In genomic region chr3:131564430-131565256, GRCm38 (mm10) we compare ENCODE assay signal across 8 mouse cellular contexts. TPM values are rescaled to one million over a fixed set of nuclear protein-coding genes. Genes with fewer than 3 reads are reported as not detected.
A peak's percentile ranks its signal among the peaks of the same experiment; 100 is the strongest.
DNase-seq lines count a peak whose midpoint lies in the region; ATAC-seq and TF ChIP-seq lines count a peak whose summit lies in the region.

TSS of gene Papss1 (plus strand) at chr3:131564768.

- H3K4me2 ChIP-seq in embryonic facial prominence, embryonic 14.5 days (ENCODE audit: low read depth, low read length), result peak within 1 kb of the TSS; percentile 70
- peak within 1 kb of the TSS; percentile 78 for H3K4me2 ChIP-seq in limb, embryonic 13.5 days (replicated peaks)
- H3K4me2 ChIP-seq in midbrain, embryonic 16.5 days (ENCODE audit: low read length), result peak within 1 kb of the TSS; percentile 85

- H3K36me3 ChIP-seq in embryonic facial prominence, embryonic 14.5 days (ENCODE audit: control insufficient read depth, insufficient read depth, low read length), result peaks cover 9% of the 10 kb centered on the region; the same call in 1 of the 2 replicates
- no peaks in the 10 kb centered on the region for H3K36me3 ChIP-seq in heart, adult 2 months (ENCODE audit: control insufficient read depth, insufficient read depth, low read length)
- peaks cover 8% of the 10 kb centered on the region; the same call in 1 of the 2 replicates for H3K36me3 ChIP-seq in limb, embryonic 13.5 days
- H3K36me3 ChIP-seq in midbrain, embryonic 16.5 days (ENCODE audit: control insufficient read depth, insufficient read depth, low read length), result no peaks in the 10 kb centered on the region

- under 1% methylated on average over 55 of the region's 73 CpGs for WGBS in embryonic facial prominence, embryonic 14.5 days
- under 1% methylated on average over 73 of the region's 73 CpGs for WGBS in heart, adult 2 months
- whole genome bisulfite sequencing in limb, embryonic 13.5 days, result under 1% methylated on average over 73 of the region's 73 CpGs
- WGBS in midbrain, embryonic 16.5 days, result under 1% methylated on average over 67 of the region's 73 CpGs

- peaks cover 1% of the 10 kb centered on the region; the same call in 1 of the 2 replicates for H3K79me2 ChIP-seq in heart, adult 2 months (replicated peaks; ENCODE audit: control insufficient read depth, insufficient read depth, low read length)

- peak; percentile 99 for TF ChIP-seq POLR2A in heart, adult 2 months (IDR thresholded peaks at IDR 0.05; ENCODE audit: insufficient read depth, low read depth, low read length)

- ATAC-seq in embryonic facial prominence, embryonic 14.5 days (ENCODE audit: low read depth), result peak; percentile 97
- ATAC-seq in limb, embryonic 13.5 days (ENCODE audit: low FRiP score, low read depth), result peak; percentile 97
- ATAC-seq in midbrain, embryonic 16.5 days, result peak; percentile 98

- H3K9me3 ChIP-seq in embryonic facial prominence, embryonic 14.5 days (ENCODE audit: control insufficient read depth, low read length), result no peaks in the 10 kb centered on the region
- H3K9me3 ChIP-seq in limb, embryonic 13.5 days, result no peaks in the 10 kb centered on the region
- H3K9me3 ChIP-seq in midbrain, embryonic 16.5 days (replicated peaks; ENCODE audit: control insufficient read depth, low read length, poor library complexity, severe bottlenecking), result no peaks in the 10 kb centered on the region

- H3K4me1 ChIP-seq in embryonic facial prominence, embryonic 14.5 days (ENCODE audit: control insufficient read depth, insufficient read depth, low read length), result peaks cover 21% of the 10 kb centered on the region
- no peaks in the 10 kb centered on the region; the same call in none of the 2 replicates for H3K4me1 ChIP-seq in heart, adult 2 months (ENCODE audit: control insufficient read depth, insufficient read depth, low read length)
- H3K4me1 ChIP-seq in limb, embryonic 13.5 days, result peaks cover 34% of the 10 kb centered on the region
- peaks cover 22% of the 10 kb centered on the region for H3K4me1 ChIP-seq in midbrain, embryonic 16.5 days (ENCODE audit: control insufficient read depth, insufficient read depth, low read length)

- peak within 1 kb of the TSS; percentile 93 for H3K9ac ChIP-seq in embryonic facial prominence, embryonic 14.5 days (ENCODE audit: low read depth, low read length)
- peak within 1 kb of the TSS; percentile 67 for H3K9ac ChIP-seq in heart, adult 2 months (ENCODE audit: low read depth, low read length)
- H3K9ac ChIP-seq in limb, embryonic 13.5 days, result peak within 1 kb of the TSS; percentile 88
- H3K9ac ChIP-seq in midbrain, embryonic 16.5 days (ENCODE audit: low read depth, low read length), result peak within 1 kb of the TSS; percentile 94

- DNase-seq in 3T3-L1 (ENCODE audit: low read depth, low spot score), result peak; percentile 100
- peak; percentile 97 to 100 for DNase-seq in adrenal gland, postnatal 4 days (ENCODE audit: low spot score in 2 of 2)
- DNase-seq in embryonic facial prominence, embryonic 14.5 days (ENCODE audit: low spot score), result peak; percentile 100
- peak; percentile 99 to 100 for DNase-seq in heart, adult 2 months
- peak; percentile 100 for DNase-seq in kidney, adult 8-10 months
- peak; percentile 95 to 100 for DNase-seq in spleen, postnatal 10 days (ENCODE audit: low spot score in 2 of 2)

- no peak for TF ChIP-seq CTCF in heart, adult 2 months (IDR thresholded peaks at IDR 0.05)

- peak; percentile 62; the same call in 1 of the 2 replicates for TF ChIP-seq EP300 in heart, adult 2 months (IDR thresholded peaks at IDR 0.05; ENCODE audit: insufficient read depth, low read depth, low read length)

- no peaks in the 10 kb centered on the region for H3K27me3 ChIP-seq in embryonic facial prominence, embryonic 14.5 days (replicated peaks; ENCODE audit: control insufficient read depth, insufficient read depth, low read length)
- H3K27me3 ChIP-seq in heart, adult 2 months (ENCODE audit: control insufficient read depth, insufficient read depth, low read length), result no peaks in the 10 kb centered on the region
- H3K27me3 ChIP-seq in limb, embryonic 13.5 days, result no peaks in the 10 kb centered on the region
- no peaks in the 10 kb centered on the region for H3K27me3 ChIP-seq in midbrain, embryonic 16.5 days (ENCODE audit: control insufficient read depth, insufficient read depth, low read depth, low read length)

- H3K4me3 ChIP-seq in embryonic facial prominence, embryonic 14.5 days (ENCODE audit: low read depth, low read length), result peak within 1 kb of the TSS; percentile 83
- peak within 1 kb of the TSS; percentile 81 for H3K4me3 ChIP-seq in heart, adult 2 months
- peak within 1 kb of the TSS; percentile 76 for H3K4me3 ChIP-seq in limb, embryonic 13.5 days
- H3K4me3 ChIP-seq in midbrain, embryonic 16.5 days (ENCODE audit: low read depth, low read length), result peak within 1 kb of the TSS; percentile 74

- intact Hi-C loops in heart, adult 2 months (cut with DNase I), result loop anchor here (5.0 kb wide), 2 partner anchors 852 to 1978 kb away; no protein-coding TSS in a partner anchor

- H3K27ac ChIP-seq in embryonic facial prominence, embryonic 14.5 days (replicated peaks; ENCODE audit: low read depth, low read length), result peak within 1 kb of the TSS; percentile 96
- peak within 1 kb of the TSS; percentile 89 for H3K27ac ChIP-seq in heart, adult 2 months
- H3K27ac ChIP-seq in limb, embryonic 13.5 days, result peak within 1 kb of the TSS; percentile 97
- peak within 1 kb of the TSS; percentile 96 for H3K27ac ChIP-seq in midbrain, embryonic 16.5 days (ENCODE audit: low read length)

RNA-seq across cellular contexts. Expression of gene Papss1, which starts in this region (rescaled TPM):
- 10 to 100 TPM; 73.5 to 82.0 TPM for total RNA-seq in adrenal gland, postnatal 4 days (2021)
- 111 and 128 TPM in 2 replicates for polyA plus RNA-seq in embryonic facial prominence, embryonic 14.5 days (2014; fragmentation: Nextera tagmentation; extraction: Ambion mirVana)
- total RNA-seq in heart, adult 2 months (2021), result 1 to 10 TPM; 8.0 to 10.0 TPM
- 8.5 and 14.1 TPM in 2 replicates for polyA plus RNA-seq in heart, adult 2 months (2012; rRNA removed)
- polyA plus RNA-seq in limb, embryonic 13.5 days (2015; fragmentation: Nextera tagmentation; extraction: Ambion mirVana), result 148 and 152 TPM in 2 replicates
- polyA plus RNA-seq in midbrain, embryonic 16.5 days (2015; fragmentation: Nextera tagmentation; extraction: Ambion mirVana), result 125 and 127 TPM in 2 replicates

Comparison
In these comparisons a context has a peak if more than half of its experiments do, and no peak if none do; other contexts are left out.
1. Peak in every context shown above with its lines: DNase-seq, ATAC-seq, H3K4me3 ChIP-seq and H3K27ac ChIP-seq.
2. RNA of gene Papss1 (total RNA-seq): 73.5 to 82.0 TPM in adrenal gland, postnatal 4 days; 8.0 to 10.0 TPM in heart, adult 2 months; every median in the first group is over 4 times any median in the second.